Mouse (Mus musculus) MEL (cell line): ENCODE results near the gene Btbd1. TPM values are rescaled to one million over a fixed set of nuclear protein-coding genes. Genes with fewer than 3 reads are reported as not detected.

Source experiments
- DNase-seq: peaks from one replicate; pipeline ENCODE4 v3.0.0; 2011; ENCODE audit warnings: low read depth, low spot score
- H3K27ac ChIP-seq: 2 replicates; pipeline ENCODE4 v1.5.1; 2012; ENCODE audit warnings: low read depth, mild to moderate bottlenecking, control low read depth, low read length, moderate library complexity; ENCODE audit not compliant: control insufficient read depth
- H3K27me3 ChIP-seq, 2 experiments: fragments of 150-350 bp in 1 of 2; sonication (generic) in 1 of 2; 2 replicates each; pipeline ENCODE4 v1.6.1; 2012; ENCODE audit warnings: low read length in 2 of 2, mild to moderate bottlenecking in 2 of 2, improper control_type of control experiment in 1 of 2, moderate library complexity in 1 of 2; ENCODE audit not compliant: insufficient read depth in 2 of 2, control insufficient read depth in 1 of 2
- H3K36me3 ChIP-seq, 2 experiments: 2 replicates each; pipeline ENCODE4 v1.6.1; 2012 to 2014; ENCODE audit warnings: low read length in 2 of 2, improper control_type of control experiment in 1 of 2, inconsistent platforms in 1 of 2, mild to moderate bottlenecking in 1 of 2; ENCODE audit not compliant: insufficient read depth in 2 of 2, control insufficient read depth in 1 of 2
- H3K4me1 ChIP-seq, 2 experiments: fragments of 150-350 bp in 1 of 2; sonication (generic) in 1 of 2; 2 replicates each; pipeline ENCODE4 v1.6.1; 2012; ENCODE audit warnings: low read length in 2 of 2, improper control_type of control experiment in 1 of 2, mild to moderate bottlenecking in 1 of 2; ENCODE audit not compliant: insufficient read depth in 2 of 2, control insufficient read depth in 1 of 2
- H3K4me3 ChIP-seq, 2 experiments: fragments of 150-350 bp in 1 of 2; sonication (generic) in 1 of 2; 2 replicates each; pipeline ENCODE4 v1.5.1; 2012; ENCODE audit warnings: low read depth in 2 of 2, low read length in 2 of 2, mild to moderate bottlenecking in 2 of 2, moderate library complexity in 2 of 2, control low read depth in 1 of 2, improper control_type of control experiment in 1 of 2; ENCODE audit not compliant: control insufficient read depth in 1 of 2, insufficient read depth in 1 of 2
- H3K79me2 ChIP-seq: 2 replicates; pipeline ENCODE4 v1.6.1; 2012; ENCODE audit warnings: mild to moderate bottlenecking, low read length, moderate library complexity; ENCODE audit not compliant: control insufficient read depth, poor library complexity, insufficient read depth
- H3K9ac ChIP-seq: 2 replicates; pipeline ENCODE4 v1.6.1; 2012; ENCODE audit warnings: low read depth, mild to moderate bottlenecking, control low read depth, low read length, moderate library complexity; ENCODE audit not compliant: control insufficient read depth, poor library complexity, severe bottlenecking
- H3K9me3 ChIP-seq: fragments of 150-350 bp; sonication (generic); replicated peaks from 2 replicates; pipeline ENCODE4 v1.6.1; 2012; ENCODE audit warnings: mild to moderate bottlenecking, low read length, improper control_type of control experiment, moderate library complexity; ENCODE audit not compliant: insufficient read depth
- BHLHE40 ChIP-seq: IDR thresholded peaks from 2 replicates; pipeline ENCODE4 v1.6.1; 2012; ENCODE audit warnings: low read depth, mild to moderate bottlenecking, inconsistent platforms, low read length, improper control_type of control experiment, borderline replicate concordance
- CHD1 ChIP-seq: IDR thresholded peaks from 2 replicates; pipeline ENCODE4 v1.6.1; 2012; ENCODE audit warnings: low read depth, mild to moderate bottlenecking, inconsistent platforms, low read length, improper control_type of control experiment
- E2F4 ChIP-seq: IDR thresholded peaks from 2 replicates; pipeline ENCODE4 v1.6.1; 2011; ENCODE audit warnings: low read depth, low read length, improper control_type of control experiment, borderline replicate concordance
- ELF1 ChIP-seq: IDR thresholded peaks from 2 replicates; pipeline ENCODE4 v1.6.1; 2014; ENCODE audit warnings: low read depth, mild to moderate bottlenecking, inconsistent platforms, low read length, improper control_type of control experiment, moderate library complexity
- ETS1 ChIP-seq: IDR thresholded peaks from 2 replicates; pipeline ENCODE4 v1.6.1; 2012; ENCODE audit warnings: low read depth, mild to moderate bottlenecking, inconsistent platforms, low read length, improper control_type of control experiment, moderate library complexity
- JUND ChIP-seq: IDR thresholded peaks from 2 replicates; pipeline ENCODE4 v1.6.1; 2011; ENCODE audit warnings: low read depth, mild to moderate bottlenecking, improper control_type of control experiment, low read length
- MAZ ChIP-seq: IDR thresholded peaks from 2 replicates; pipeline ENCODE4 v1.6.1; 2012; ENCODE audit warnings: low read depth, mild to moderate bottlenecking, inconsistent platforms, low read length, improper control_type of control experiment
- MEF2A ChIP-seq: IDR thresholded peaks from 2 replicates; pipeline ENCODE4 v1.6.1; 2014; ENCODE audit warnings: low read depth, mild to moderate bottlenecking, inconsistent platforms, low read length, improper control_type of control experiment; ENCODE audit not compliant: poor library complexity, insufficient replicate concordance, severe bottlenecking; ENCODE audit errors: extremely low read depth
- MXI1 ChIP-seq: IDR thresholded peaks from 2 replicates; pipeline ENCODE4 v1.6.1; 2011; ENCODE audit warnings: mild to moderate bottlenecking, low read depth, low read length, improper control_type of control experiment
- MYB ChIP-seq: IDR thresholded peaks from 2 replicates; pipeline ENCODE4 v1.6.1; 2011; ENCODE audit warnings: mild to moderate bottlenecking, low read depth, low read length, improper control_type of control experiment
- MYC ChIP-seq: IDR thresholded peaks from 2 replicates; pipeline ENCODE4 v1.6.1; 2011; ENCODE audit warnings: low read depth, mild to moderate bottlenecking, low read length, improper control_type of control experiment, moderate library complexity
- POLR2A ChIP-seq, 2 experiments: IDR thresholded peaks; 2 replicates each; pipeline ENCODE4 v1.6.1; 2011 to 2012; ENCODE audit warnings: low read length in 2 of 2, mild to moderate bottlenecking in 2 of 2, control low read depth in 1 of 2, improper control_type of control experiment in 1 of 2, low read depth in 1 of 2, moderate library complexity in 1 of 2; ENCODE audit not compliant: control insufficient read depth in 1 of 2, insufficient read depth in 1 of 2, poor library complexity in 1 of 2
- RAD21 ChIP-seq: IDR thresholded peaks from 2 replicates; pipeline ENCODE4 v1.6.1; 2011; ENCODE audit warnings: mild to moderate bottlenecking, low read depth, low read length, improper control_type of control experiment
- RCOR1 ChIP-seq: IDR thresholded peaks from 2 replicates; pipeline ENCODE4 v1.6.1; 2012; ENCODE audit warnings: low read depth, mild to moderate bottlenecking, inconsistent platforms, low read length, improper control_type of control experiment
- SMC3 ChIP-seq: IDR thresholded peaks from 2 replicates; pipeline ENCODE4 v1.6.1; 2011; ENCODE audit warnings: low read depth, low read length, improper control_type of control experiment
- TAL1 ChIP-seq: IDR thresholded peaks from 2 replicates; pipeline ENCODE4 v1.6.1; 2012; ENCODE audit warnings: mild to moderate bottlenecking, inconsistent platforms, low read length, moderate library complexity, mixed read lengths
- TBP ChIP-seq: IDR thresholded peaks from 2 replicates; pipeline ENCODE4 v1.8.0; 2011; ENCODE audit warnings: low read depth, low read length, improper control_type of control experiment
- TCF12 ChIP-seq: IDR thresholded peaks from 2 replicates; pipeline ENCODE4 v1.6.1; 2014; ENCODE audit warnings: low read depth, mild to moderate bottlenecking, inconsistent platforms, low read length, improper control_type of control experiment, moderate library complexity
- UBTF ChIP-seq: IDR thresholded peaks from 2 replicates; pipeline ENCODE4 v1.6.1; 2012; ENCODE audit warnings: low read depth, mild to moderate bottlenecking, inconsistent platforms, low read length, improper control_type of control experiment, moderate library complexity, borderline replicate concordance; ENCODE audit not compliant: insufficient read depth
- USF1 ChIP-seq: IDR thresholded peaks from 2 replicates; pipeline ENCODE4 v1.6.1; 2014; ENCODE audit warnings: low read depth, mild to moderate bottlenecking, inconsistent platforms, low read length, improper control_type of control experiment, moderate library complexity
- USF2 ChIP-seq, 2 experiments: IDR thresholded peaks; 2 replicates each; pipeline ENCODE4 v1.6.1; 2011 to 2012; ENCODE audit warnings: improper control_type of control experiment in 2 of 2, low read length in 2 of 2, borderline replicate concordance in 1 of 2, inconsistent platforms in 1 of 2, low read depth in 1 of 2, mild to moderate bottlenecking in 1 of 2; ENCODE audit not compliant: insufficient read depth in 1 of 2
- ZC3H11A ChIP-seq: IDR thresholded peaks from 2 replicates; pipeline ENCODE4 v1.6.1; 2012; ENCODE audit warnings: low read depth, mild to moderate bottlenecking, inconsistent platforms, low read length, improper control_type of control experiment
- ZMIZ1 ChIP-seq: IDR thresholded peaks from 2 replicates; pipeline ENCODE4 v1.6.1; 2012; ENCODE audit warnings: low read depth, mild to moderate bottlenecking, inconsistent platforms, low read length, improper control_type of control experiment, moderate library complexity
- polyA plus RNA-seq, 2 experiments: library from polyadenylated mRNA; stranded (reverse) in 1 of 2; unstranded in 1 of 2; fragments of >175 nt in 1 of 2; fragments of >200 nt in 1 of 2; gene quantifications; 2 replicates each; pipeline versions ENCODE4 v1.2.1 to v1.2.4; 2012; ENCODE audit warnings: low replicate concordance in 2 of 2, low read depth in 1 of 2; ENCODE audit not compliant: insufficient read length in 2 of 2, insufficient read depth in 1 of 2, missing spikeins in 1 of 2
- total RNA-seq: library from RNA; depleted of rRNA; stranded (reverse); fragments of 300-350 nt; gene quantifications from 2 replicates; pipeline ENCODE4 v1.2.3, GENCODE M21; 2012

Gene Btbd1
- total and polyA plus RNA-seq, 3 experiments = 31.0 to 62.0 TPM; not detected in 1

DNA sequence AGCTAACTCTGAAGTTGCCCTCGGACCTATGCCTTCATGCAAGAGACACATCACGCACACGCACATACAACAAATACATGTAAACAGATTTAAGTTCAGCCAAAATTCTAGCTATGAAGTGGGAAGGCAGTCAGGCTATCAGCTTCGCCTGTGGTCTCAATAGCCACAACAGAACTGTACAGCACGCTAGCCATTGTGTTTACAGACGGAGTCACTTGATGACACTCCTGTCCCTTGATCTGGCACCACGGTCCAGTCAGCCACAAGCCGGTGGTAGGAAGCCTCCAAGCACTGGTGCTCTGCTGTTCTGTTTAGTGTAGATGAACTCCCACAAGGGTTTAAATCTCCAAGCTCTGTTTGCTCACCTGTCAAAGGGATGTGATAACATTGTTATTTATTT, 16.8 kb upstream of the Btbd1 start:
- DNase-seq = no peak
- H3K27me3 ChIP-seq = peaks cover 0 to 2% of the 10 kb centered on the region in 2 experiments; a peak in 1 of 4 replicates
- H3K79me2 ChIP-seq = no peaks in the 10 kb centered on the region
- H3K4me3 ChIP-seq = no peak overlapping the region
- H3K9ac ChIP-seq = no peak overlapping the region
- H3K4me1 ChIP-seq = no peaks in the 10 kb centered on the region
- no peak overlapping the region for H3K27ac ChIP-seq
- H3K36me3 ChIP-seq = no peaks in the 10 kb centered on the region
- TF ChIP-seq ZMIZ1 (no peak), USF2 (IDR thresholded peaks at IDR 0.05; ENCODE audit: borderline replicate concordance in 1 of 2, insufficient read depth in 1 of 2, low read depth in 1 of 2, low read length in 2 of 2) (no peak), JUND (no peak), ELF1 (no peak), TAL1 (no peak), MXI1 (no peak), POLR2A (IDR thresholded peaks at IDR 0.05; ENCODE audit: control insufficient read depth in 1 of 2, insufficient read depth in 1 of 2, low read depth in 1 of 2, low read length in 2 of 2, poor library complexity in 1 of 2) (no peak), CHD1 (no peak), MYC (no peak), USF1 (no peak), ZC3H11A (no peak), MEF2A (no peak), TCF12 (no peak), BHLHE40 (no peak), SMC3 (no peak)
- H3K9me3 ChIP-seq = no peaks in the 10 kb centered on the region

DNA sequence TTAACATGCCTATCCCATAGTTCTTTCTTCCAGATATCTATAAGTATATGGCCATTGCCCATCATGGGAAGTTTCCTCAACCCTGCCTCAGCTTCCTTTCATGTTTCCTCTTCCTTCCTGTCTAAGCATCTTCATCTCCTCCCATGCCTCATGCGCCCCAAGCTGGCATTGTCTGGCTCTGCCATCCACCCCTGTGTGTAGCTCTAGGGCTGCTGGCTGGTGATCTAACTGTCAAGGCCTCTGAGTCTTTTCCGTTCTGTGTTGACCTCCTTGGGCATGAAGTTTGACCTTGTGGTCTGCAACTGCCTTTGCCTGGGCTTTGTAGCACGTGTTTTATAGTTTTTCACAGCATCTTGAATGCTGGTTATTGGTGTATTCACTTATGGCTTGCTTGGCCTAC, 16.1 kb upstream of the Btbd1 start:
- no peak for DNase-seq
- H3K4me3 ChIP-seq = no peak overlapping the region
- H3K36me3 ChIP-seq = no peaks in the 10 kb centered on the region
- H3K27ac ChIP-seq = no peak overlapping the region
- H3K9me3 ChIP-seq = no peaks in the 10 kb centered on the region
- no peak overlapping the region for H3K9ac ChIP-seq
- no peaks in the 10 kb centered on the region for H3K4me1 ChIP-seq
- H3K27me3 ChIP-seq = peaks cover 0 to 2% of the 10 kb centered on the region in 2 experiments; a peak in 1 of 4 replicates
- H3K79me2 ChIP-seq = no peaks in the 10 kb centered on the region
- no peak for TF ChIP-seq USF2 (IDR thresholded peaks at IDR 0.05; ENCODE audit: borderline replicate concordance in 1 of 2, insufficient read depth in 1 of 2, low read depth in 1 of 2, low read length in 2 of 2)
- TF ChIP-seq JUND = no peak
- no peak for TF ChIP-seq RAD21
- no peak for TF ChIP-seq E2F4
- no peak for TF ChIP-seq TBP
- TF ChIP-seq RCOR1 = no peak
- TF ChIP-seq UBTF = no peak
- no peak for TF ChIP-seq MXI1
- no peak for TF ChIP-seq TAL1
- TF ChIP-seq MAZ = no peak
- TF ChIP-seq MYB = no peak
- no peak for TF ChIP-seq ETS1
- no peak for TF ChIP-seq ELF1
- TF ChIP-seq USF1 = no peak
